In genomic region chr10:78129423-78129822, GRCm38 (mm10) we compare ENCODE assay signal across 13 mouse cellular contexts. TPM values are rescaled to one million over a fixed set of nuclear protein-coding genes. Genes with fewer than 3 reads are reported as not detected.
DNase-seq lines count a peak whose midpoint lies in the region; ATAC-seq and TF ChIP-seq lines count a peak whose summit lies in the region.
"Had no signal": no experiment of that assay in that cellular context is flagged by ENCODE, and none has a peak within 500 bp of the region (broad histone marks: within the 10 kb centered on the region; RNA-seq: fewer than 3 reads in every experiment).

No protein-coding gene starts in this region.

- H3K27me3 ChIP-seq in limb, embryonic 14.5 days (ENCODE audit: control insufficient read depth, insufficient read depth, low read length): no peaks in the 10 kb centered on the region
- H3K27me3 ChIP-seq in intestine, embryonic 15.5 days (replicated peaks): no peaks in the 10 kb centered on the region

- H3K9ac ChIP-seq in limb, embryonic 14.5 days (ENCODE audit: low read depth, low read length, severe bottlenecking): no peak overlapping the region
- H3K9ac ChIP-seq in intestine, embryonic 15.5 days: no peak overlapping the region
- H3K9ac ChIP-seq: liver, embryonic 12.5 days had no signal

- H3K4me1 ChIP-seq in limb, embryonic 14.5 days (ENCODE audit: control insufficient read depth, insufficient read depth, low read length): peaks cover 12% of the 10 kb centered on the region
- H3K4me1 ChIP-seq in intestine, embryonic 15.5 days (replicated peaks): peaks cover 7% of the 10 kb centered on the region; the same call in 1 of the 2 replicates

- H3K4me2 ChIP-seq in limb, embryonic 14.5 days (replicated peaks; ENCODE audit: low read depth, low read length, severe bottlenecking): no peak overlapping the region
- H3K4me2 ChIP-seq in intestine, embryonic 15.5 days (replicated peaks): no peak overlapping the region
- H3K4me2 ChIP-seq: liver, embryonic 12.5 days had no signal

- no peak overlapping the region for H3K27ac ChIP-seq in limb, embryonic 14.5 days (replicated peaks; ENCODE audit: low read depth, low read length)
- H3K27ac ChIP-seq in intestine, embryonic 15.5 days: no peak overlapping the region
- H3K27ac ChIP-seq: liver, embryonic 12.5 days; midbrain, embryonic 10.5 days had no signal

- 38% methylated on average over 11 of the region's 11 CpGs for WGBS in limb, embryonic 14.5 days
- 49% methylated on average over 11 of the region's 11 CpGs for WGBS in intestine, embryonic 15.5 days

- no peak for TF ChIP-seq POLR2A in limb, embryonic 14.5 days (IDR thresholded peaks at IDR 0.05; ENCODE audit: borderline replicate concordance, extremely low read depth, insufficient read depth, insufficient read length)

- no peaks in the 10 kb centered on the region for H3K36me3 ChIP-seq in limb, embryonic 14.5 days (ENCODE audit: control insufficient read depth, insufficient read depth, low read length)
- no peaks in the 10 kb centered on the region for H3K36me3 ChIP-seq in intestine, embryonic 15.5 days
- H3K36me3 ChIP-seq: liver, embryonic 12.5 days; midbrain, embryonic 10.5 days had no signal

- DNase-seq in cerebellum, postnatal 36 days: peak; percentile 15 to 22
- DNase-seq in cerebellum, adult 9-11 months: no peak
- DNase-seq in kidney, adult 11 months: peak; percentile 49
- no peak for DNase-seq in kidney, adult 8-10 months
- DNase-seq in lung, postnatal 14 days: peak; percentile 44
- DNase-seq in lung, postnatal 4 days: no peak
- DNase-seq in limb, embryonic 14.5 days (ENCODE audit: low spot score): peak; percentile 49
- DNase-seq: layer of hippocampus, postnatal 36 days; thymus, postnatal 14 days had no signal

- no peaks in the 10 kb centered on the region for H3K9me3 ChIP-seq in limb, embryonic 14.5 days (ENCODE audit: control insufficient read depth, low read length)
- H3K9me3 ChIP-seq in intestine, embryonic 15.5 days: no peaks in the 10 kb centered on the region
- H3K9me3 ChIP-seq: liver, embryonic 12.5 days; midbrain, embryonic 10.5 days had no signal

- H3K4me3 ChIP-seq in limb, embryonic 14.5 days (replicated peaks; ENCODE audit: low read length): no peak overlapping the region
- H3K4me3 ChIP-seq in intestine, embryonic 15.5 days (replicated peaks): no peak overlapping the region
- H3K4me3 ChIP-seq: erythroblast, embryonic 14.5 days; liver, embryonic 12.5 days; midbrain, embryonic 10.5 days had no signal

- 0 out of 2 replicates have a peak, but pooled peaks have one; percentile 26 for ATAC-seq in limb, embryonic 14.5 days (ENCODE audit: low FRiP score, low read depth)
- ATAC-seq in intestine, embryonic 15.5 days: no peak
- ATAC-seq: liver, embryonic 12.5 days had no signal

RNA-seq across cellular contexts. Expression of gene D10Jhu81e, which starts 40.2 kb away (rescaled TPM):
- 94.8 and 125 TPM in 2 replicates for polyA plus RNA-seq in limb, embryonic 14.5 days (2012; rRNA removed)
- 25.6 and 28.6 TPM in 2 replicates for polyA plus RNA-seq in limb, embryonic 14.5 days (2014; fragmentation: Nextera tagmentation; extraction: Ambion mirVana)
- polyA plus RNA-seq in intestine, embryonic 15.5 days (2015; fragmentation: Nextera tagmentation; extraction: Ambion mirVana): 34.9 and 37.2 TPM in 2 replicates

RNA-seq across cellular contexts. Expression of gene Pwp2, which starts 55.5 kb away (rescaled TPM):
- polyA plus RNA-seq in limb, embryonic 14.5 days (2012; rRNA removed): 15.8 and 16.1 TPM in 2 replicates
- polyA plus RNA-seq in limb, embryonic 14.5 days (2014; fragmentation: Nextera tagmentation; extraction: Ambion mirVana): 16.9 and 17.4 TPM in 2 replicates
- 17.5 and 17.7 TPM in 2 replicates for polyA plus RNA-seq in intestine, embryonic 15.5 days (2015; fragmentation: Nextera tagmentation; extraction: Ambion mirVana)

Comparison
In these comparisons a context has a peak if more than half of its experiments do, and no peak if none do; other contexts are left out.
1. DNase-seq: peak in cerebellum, postnatal 36 days (2 of 2), kidney, adult 11 months (single experiment), lung, postnatal 14 days (single experiment) and limb, embryonic 14.5 days (single experiment); none in cerebellum, adult 9-11 months (single experiment), kidney, adult 8-10 months (0 of 2) and lung, postnatal 4 days (0 of 2).